Mouse (Mus musculus) neutrophil, adult 5-6 weeks (primary cell): ENCODE measurements around the gene Mup16. TPM values are rescaled to one million over a fixed set of nuclear protein-coding genes. Genes with fewer than 3 reads are reported as not detected.
"Not testable (repeated sequence)": the region's sequence is repeated elsewhere in the genome, so short reads cannot be mapped to it uniquely, and the experiment has no call there.

ENCODE experiments used
- ATAC-seq: fragments of 151-379, 151-347 bp; 2 replicates; pipeline ENCODE4 v1.8.0; 2017; ENCODE audit warnings: mild to moderate bottlenecking, moderate TSS enrichment; ENCODE audit not compliant: insufficient number of reproducible peaks, poor library complexity, low FRiP score, severe bottlenecking; ENCODE audit errors: extremely low read depth
- total RNA-seq: library from RNA; stranded (forward); fragments of 200-1000 nt; gene quantifications from 2 replicates; pipeline ENCODE4 v1.2.3, GENCODE M21; 2017

Mup16 gene
- not detected in 2 replicates for total RNA-seq

DNA sequence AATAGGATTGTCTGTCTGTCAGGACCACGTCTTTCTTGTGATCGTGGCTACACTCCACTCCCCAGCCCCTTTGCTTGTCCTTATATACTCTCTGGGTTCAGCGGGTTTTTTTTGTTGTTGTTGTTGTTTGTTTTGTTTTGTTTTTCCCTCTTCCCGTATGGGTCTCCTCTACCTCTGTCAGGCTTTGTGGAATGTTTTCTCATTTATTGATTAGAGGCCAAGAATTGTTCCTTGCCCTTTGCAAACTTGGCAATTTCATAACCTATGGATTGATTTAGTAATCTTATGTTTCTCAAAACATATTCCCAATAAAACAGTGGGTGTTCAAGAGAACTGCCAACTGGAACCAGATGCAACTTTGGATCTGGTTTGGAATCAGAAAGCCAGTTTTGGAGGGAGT, at the start of gene Mup16:
TSS of gene Mup16 (minus strand) at position 101 of the 400 bp plus-strand sequence.
- ATAC-seq: not testable (repeated sequence)

DNA sequence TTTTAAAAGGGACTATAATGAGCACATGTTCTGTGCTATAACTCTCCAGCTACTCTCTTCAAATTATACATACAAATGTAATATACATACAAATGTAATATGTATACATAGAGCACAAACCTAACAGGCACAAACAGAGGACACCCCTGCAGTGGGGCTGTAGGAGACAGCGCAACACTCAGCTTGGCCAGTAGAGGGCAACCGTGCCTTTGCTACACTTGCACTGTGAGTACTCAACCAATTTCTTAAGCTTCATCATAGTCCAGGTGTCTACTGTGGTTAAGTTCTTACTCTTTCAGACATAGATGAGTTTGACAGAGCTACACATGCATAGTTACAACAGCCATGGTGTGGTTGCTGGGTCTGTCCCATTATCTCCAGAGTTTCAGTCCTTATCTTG, 36.6 kb upstream of the Mup16 start:
- not testable (repeated sequence) for ATAC-seq

Other genes starting within 250 kb of the Mup16 start
- gene Mup14, start 215.5 kb downstream of the Mup16 start, total RNA-seq: not detected in 2 replicates
- gene Mup15, start 79.8 kb downstream of the Mup16 start, total RNA-seq: not detected in 2 replicates
- gene Mup17, start 76.3 kb upstream of the Mup16 start, total RNA-seq: not detected in 2 replicates
- gene Mup18, start 154.6 kb upstream of the Mup16 start, total RNA-seq: not detected in 2 replicates